Mouse (Mus musculus): ENCODE data around the gene Exoc3l. TPM values are rescaled to one million over a fixed set of nuclear protein-coding genes. Genes with fewer than 3 reads are reported as not detected.

The Exoc3l gene
- total RNA-seq (2017), result 1.2 and 4.0 TPM in 2 replicates

DNA sequence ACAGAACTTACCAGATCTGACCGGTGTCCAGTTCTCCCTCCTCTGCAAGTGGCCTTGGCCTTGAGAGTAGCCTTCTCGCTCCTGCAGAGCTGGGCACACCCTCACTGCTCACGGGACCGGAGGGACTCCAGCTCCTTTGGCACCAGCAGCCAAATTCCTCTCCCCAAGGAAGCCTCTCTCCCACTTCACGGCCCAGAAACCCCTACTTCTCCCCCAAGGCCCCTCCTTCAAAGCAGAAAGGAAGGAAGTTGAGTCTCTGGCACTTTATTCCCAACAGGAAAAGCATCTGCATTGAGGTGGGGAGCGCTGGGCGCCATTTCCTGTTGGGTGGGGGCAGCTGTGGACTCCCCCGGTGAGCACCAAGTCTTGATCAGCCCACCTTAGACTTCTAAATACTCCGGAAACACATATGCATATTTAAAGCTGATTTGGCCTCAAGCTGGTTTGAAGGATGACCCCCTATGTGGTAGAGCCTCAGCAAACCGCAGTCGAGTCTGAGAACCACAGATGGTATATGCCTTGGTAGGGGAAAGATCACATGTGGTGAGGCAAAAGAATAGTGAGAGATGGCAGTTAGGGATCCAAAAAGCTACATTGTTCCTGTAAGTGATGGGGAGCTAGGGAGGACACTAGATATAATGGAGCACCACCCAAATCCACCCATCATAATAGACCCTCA lies at the start of gene Exoc3l:
Gene Exoc3l (minus strand): TSS at position 207 of the 679 bp plus-strand sequence.
- peak in 1 of 2 experiments; percentile 24; a peak in 1 of 4 replicates for ATAC-seq (replicated peaks in 1 of 2; ENCODE audit: insufficient read depth in 1 of 2, low FRiP score in 2 of 2, low TSS enrichment in 1 of 2, low read depth in 1 of 2, poor library complexity in 2 of 2, severe bottlenecking in 2 of 2)

DNA sequence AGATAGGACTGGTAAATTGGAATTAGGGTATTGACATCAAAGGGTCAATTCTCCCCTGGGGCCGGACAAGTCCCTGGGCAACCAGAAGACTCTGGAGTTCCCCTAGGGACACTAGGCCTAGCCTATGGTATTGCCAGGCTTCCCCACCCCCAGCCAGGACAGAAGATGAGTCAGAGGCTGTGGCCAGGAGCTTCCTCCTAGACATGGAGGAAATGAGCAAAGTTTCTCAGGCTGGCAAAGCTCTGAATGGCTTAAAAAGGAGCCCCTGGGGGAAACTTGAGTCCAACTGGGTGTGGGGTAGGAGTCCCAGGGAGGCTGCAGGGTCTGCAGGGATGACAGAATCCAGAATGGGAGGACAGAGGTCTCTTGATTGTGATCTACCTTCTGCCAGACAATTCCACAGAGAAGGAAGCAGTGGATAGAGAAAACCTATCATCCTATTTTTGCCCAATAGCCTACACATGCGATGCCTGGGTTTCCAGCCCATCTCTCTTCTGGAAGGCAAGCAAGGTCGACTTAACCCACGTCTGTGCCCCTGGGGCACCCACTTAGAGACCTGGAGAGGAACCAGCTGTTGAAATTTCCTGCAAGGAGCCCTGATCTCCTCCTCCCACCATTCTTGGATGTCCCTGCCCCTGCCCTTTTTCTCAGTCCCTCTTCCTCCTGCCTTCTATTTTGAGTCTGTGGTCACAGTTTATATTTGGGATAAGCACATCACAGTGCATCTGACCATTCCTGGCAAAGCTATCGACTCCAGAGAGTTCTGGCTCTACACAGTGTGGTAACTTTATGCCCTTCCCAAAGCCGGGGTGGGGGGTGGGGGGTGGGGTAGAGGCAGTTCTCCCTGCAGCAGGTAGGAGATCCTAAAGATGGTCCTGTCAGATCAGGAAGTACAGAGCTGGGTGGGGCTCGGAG lies 49.4 kb upstream of the Exoc3l start:
- no peak for ATAC-seq (replicated peaks in 1 of 2; ENCODE audit: insufficient read depth in 1 of 2, low FRiP score in 2 of 2, low TSS enrichment in 1 of 2, low read depth in 1 of 2, poor library complexity in 2 of 2, severe bottlenecking in 2 of 2)

DNA sequence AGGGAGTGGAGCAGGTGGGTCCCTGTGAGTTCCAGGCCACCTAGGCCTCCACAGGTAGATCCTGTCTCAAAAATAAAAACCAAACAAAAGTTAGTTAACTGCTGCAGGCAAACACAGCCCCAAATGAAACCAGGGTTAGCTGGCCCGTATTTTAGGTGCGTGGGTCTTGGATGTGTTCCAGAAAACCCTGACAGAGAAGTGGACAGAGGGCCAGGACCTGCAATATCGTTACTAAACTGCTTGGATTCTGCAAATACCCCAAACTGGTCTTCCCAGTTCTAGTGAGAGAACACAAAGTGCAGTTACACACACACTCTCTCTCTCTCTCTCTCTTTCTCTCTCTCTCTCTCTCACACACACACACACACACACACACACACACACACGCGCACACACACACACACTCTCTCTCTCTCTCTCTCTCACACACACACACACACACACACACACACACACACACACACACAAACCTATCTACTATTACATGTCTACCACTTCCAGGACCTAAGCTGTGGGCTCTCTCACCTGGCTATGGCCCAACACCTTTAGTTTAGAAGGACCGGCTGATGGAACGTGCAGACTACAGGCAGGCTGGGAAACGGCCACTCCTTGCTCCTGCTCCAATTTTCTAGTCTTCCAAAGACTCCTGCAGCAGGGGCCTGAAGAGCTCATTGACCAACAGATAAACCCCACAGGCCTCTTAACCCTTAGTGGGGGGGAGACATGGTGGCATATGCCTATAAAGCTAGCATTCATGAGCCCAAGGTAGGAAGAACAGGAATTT lies 48.1 kb upstream of the Exoc3l start:
- ATAC-seq (replicated peaks in 1 of 2; ENCODE audit: insufficient read depth in 1 of 2, low FRiP score in 2 of 2, low TSS enrichment in 1 of 2, low read depth in 1 of 2, poor library complexity in 2 of 2, severe bottlenecking in 2 of 2), result no peak

DNA sequence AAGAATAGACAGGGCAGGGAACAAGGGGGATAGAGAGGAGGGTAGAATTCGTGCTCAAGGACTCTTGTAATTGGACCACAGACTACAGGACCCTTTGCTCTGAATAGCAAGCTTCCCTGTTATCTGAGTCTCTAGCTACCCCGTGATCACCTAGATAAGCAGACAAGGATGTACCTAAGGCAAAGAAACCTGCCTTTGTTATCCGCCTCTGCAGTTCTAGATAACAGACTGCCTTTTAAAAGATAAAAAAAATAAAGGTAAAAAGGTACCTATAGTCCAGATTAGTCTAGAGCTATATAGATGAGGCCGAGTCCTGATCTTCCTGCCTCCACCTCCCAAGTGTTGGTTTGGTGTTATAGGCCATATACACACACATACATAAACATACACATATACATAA lies 46.9 kb upstream of the Exoc3l start:
- ATAC-seq (replicated peaks in 1 of 2; ENCODE audit: insufficient read depth in 1 of 2, low FRiP score in 2 of 2, low TSS enrichment in 1 of 2, low read depth in 1 of 2, poor library complexity in 2 of 2, severe bottlenecking in 2 of 2), result no peak

DNA sequence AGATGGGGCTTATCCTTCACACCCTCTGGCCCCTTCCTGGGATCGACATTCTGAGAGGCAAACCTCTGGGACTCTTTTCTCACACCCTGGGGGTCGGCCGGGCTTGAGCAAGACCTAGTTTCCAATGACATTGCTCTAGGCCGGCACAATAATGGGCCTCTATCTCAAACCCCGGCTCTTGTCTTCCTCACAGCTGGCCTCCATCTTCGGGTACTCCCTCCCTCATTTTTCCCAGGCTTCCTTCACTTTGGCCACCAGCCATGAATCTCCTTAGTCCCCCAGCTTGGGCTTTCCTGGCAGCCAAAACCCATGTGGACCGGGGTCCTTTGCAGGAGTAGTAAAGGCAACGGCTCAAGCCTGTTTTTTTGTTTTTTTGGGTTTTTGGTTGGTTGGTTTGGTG lies 45.5 kb upstream of the Exoc3l start:
- ATAC-seq (replicated peaks in 1 of 2; ENCODE audit: insufficient read depth in 1 of 2, low FRiP score in 2 of 2, low TSS enrichment in 1 of 2, low read depth in 1 of 2, poor library complexity in 2 of 2, severe bottlenecking in 2 of 2), result no peak

DNA sequence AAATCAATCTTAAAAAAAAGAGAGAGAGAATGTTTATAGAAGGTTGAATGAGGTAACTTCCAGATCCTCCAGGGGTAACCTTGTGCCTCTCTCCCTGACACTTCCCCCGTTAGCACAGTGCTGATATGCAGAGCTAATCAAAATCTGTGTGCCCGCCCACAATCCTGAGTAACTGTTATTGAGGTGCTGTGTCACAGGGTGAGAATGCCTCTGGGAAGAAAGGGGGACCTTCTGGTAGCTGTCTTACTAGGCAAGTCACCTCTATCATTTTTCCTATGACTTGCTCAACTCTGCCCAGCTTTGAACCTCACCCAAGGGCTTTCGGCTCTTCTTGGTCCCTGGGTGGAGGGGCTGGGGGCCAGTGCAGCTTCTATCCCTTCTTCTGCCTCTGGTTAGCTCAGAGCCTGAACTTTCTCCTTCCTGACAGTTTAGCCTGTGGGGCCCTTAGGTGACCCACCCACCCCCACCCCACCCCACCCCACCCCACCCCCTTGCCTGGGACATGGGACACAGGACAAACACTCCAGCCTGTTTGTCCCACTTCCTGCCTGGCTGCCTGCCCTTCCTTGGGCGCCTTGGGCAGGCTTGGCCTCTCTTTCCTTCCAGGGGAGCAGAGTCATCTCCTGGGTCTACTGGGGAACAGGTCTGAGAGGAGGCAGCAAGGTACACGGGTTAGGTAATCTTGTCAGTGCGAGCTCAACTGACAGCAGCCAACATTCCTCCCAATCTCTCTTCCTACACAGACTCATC lies 44.2 kb upstream of the Exoc3l start:
- no peak; a peak in 1 of 4 replicates for ATAC-seq (replicated peaks in 1 of 2; ENCODE audit: insufficient read depth in 1 of 2, low FRiP score in 2 of 2, low TSS enrichment in 1 of 2, low read depth in 1 of 2, poor library complexity in 2 of 2, severe bottlenecking in 2 of 2)

DNA sequence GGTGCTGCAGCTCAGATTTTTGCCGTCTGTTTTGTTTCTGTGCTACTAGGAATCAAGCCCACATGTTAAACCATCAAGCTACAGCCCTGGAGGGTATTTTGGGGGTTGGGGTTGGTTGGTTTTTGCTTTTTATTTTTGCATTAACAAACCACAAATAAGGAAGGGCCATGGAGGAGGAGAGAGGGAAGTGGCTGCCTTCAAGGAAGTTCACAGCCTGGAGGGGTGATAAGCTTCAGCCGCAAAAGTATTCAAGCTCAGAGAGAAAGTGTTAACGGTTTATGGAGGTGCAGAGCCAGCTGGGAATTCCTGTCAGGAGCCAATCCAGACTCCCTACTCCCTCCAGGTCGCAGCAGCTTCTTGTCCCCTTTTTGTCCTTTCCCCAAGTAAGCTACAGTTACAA lies 43.1 kb upstream of the Exoc3l start:
- peak; percentile 52 to 54; a peak in 3 of 4 replicates for ATAC-seq (replicated peaks in 1 of 2; ENCODE audit: insufficient read depth in 1 of 2, low FRiP score in 2 of 2, low TSS enrichment in 1 of 2, low read depth in 1 of 2, poor library complexity in 2 of 2, severe bottlenecking in 2 of 2)

DNA sequence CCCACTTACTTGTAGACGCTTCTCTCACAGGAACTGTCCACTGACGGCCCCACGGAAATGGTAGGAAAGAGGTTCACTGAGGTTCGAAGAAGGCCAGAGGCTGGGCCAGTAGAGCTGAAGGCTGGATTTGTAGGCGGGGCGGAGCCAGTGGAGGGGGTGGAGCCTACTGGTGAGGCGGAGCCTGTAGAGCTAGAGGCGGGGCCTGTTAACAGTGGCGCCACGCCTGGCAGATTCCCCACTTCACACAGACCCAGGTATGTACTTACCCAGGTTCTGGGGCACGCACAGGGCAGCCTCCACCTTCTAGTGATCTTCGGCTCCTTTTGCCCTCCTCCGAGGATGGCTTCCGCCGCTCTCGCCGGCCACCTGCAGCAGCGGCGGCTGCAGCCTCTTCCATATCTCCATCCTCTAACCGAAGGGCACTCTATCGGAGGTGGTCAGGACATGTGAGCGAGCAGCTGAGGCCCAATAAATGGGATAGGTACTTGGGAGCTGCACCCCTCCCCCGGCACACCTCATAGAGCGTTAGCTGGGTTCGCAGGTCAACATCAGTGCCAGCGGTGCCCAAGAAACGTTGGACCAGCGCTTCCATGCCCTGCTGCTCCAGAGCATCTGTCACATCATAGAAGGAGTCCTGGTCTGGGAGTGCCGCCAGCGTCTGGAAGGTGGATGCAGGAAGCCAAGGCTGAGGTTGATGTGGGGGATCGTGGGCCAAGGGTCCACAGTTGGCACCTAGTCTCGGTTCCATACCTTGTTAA lies 40.7 kb upstream of the Exoc3l start:
- no peak for ATAC-seq (replicated peaks in 1 of 2; ENCODE audit: insufficient read depth in 1 of 2, low FRiP score in 2 of 2, low TSS enrichment in 1 of 2, low read depth in 1 of 2, poor library complexity in 2 of 2, severe bottlenecking in 2 of 2)

DNA sequence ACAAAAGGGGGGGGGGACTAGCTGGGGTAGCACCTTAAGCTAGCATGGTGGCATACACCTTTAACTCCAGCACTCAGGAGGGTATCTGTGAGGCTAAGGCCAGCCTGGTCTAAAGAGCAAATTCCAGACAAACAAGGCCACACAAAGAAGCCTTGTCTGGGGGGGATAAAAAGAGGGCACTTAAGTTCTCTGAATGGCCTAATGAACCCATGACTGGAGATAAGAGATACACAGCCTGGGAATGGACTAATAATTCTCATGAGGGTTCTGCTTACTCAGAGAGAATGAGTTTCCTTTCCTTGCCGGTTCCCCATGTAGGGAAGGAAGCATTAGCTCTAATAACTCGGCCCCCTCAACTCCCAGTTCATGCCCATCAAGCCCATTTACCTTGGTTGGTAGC lies 36.6 kb upstream of the Exoc3l start:
- no peak for ATAC-seq (replicated peaks in 1 of 2; ENCODE audit: insufficient read depth in 1 of 2, low FRiP score in 2 of 2, low TSS enrichment in 1 of 2, low read depth in 1 of 2, poor library complexity in 2 of 2, severe bottlenecking in 2 of 2)

DNA sequence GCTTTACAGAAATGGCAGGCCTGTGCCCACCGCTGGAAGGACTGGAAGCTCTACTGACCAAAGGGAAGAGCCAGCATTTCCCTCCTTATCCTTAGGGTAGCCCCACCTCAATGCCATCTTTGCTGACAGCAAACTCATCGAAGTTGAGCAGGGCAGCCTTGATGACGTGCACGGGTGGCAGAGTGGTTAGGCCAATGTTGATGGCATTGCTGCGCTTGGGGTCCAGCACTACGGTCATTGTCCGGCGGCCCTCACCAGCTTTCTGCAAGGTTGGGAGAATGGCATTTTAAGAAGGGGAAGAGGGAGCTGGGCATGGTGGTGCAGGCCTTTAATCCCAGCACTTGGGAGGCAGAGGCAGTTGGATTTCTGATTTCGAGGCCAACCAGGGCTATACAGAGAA lies 36.0 kb upstream of the Exoc3l start:
- no peak for ATAC-seq (replicated peaks in 1 of 2; ENCODE audit: insufficient read depth in 1 of 2, low FRiP score in 2 of 2, low TSS enrichment in 1 of 2, low read depth in 1 of 2, poor library complexity in 2 of 2, severe bottlenecking in 2 of 2)

DNA sequence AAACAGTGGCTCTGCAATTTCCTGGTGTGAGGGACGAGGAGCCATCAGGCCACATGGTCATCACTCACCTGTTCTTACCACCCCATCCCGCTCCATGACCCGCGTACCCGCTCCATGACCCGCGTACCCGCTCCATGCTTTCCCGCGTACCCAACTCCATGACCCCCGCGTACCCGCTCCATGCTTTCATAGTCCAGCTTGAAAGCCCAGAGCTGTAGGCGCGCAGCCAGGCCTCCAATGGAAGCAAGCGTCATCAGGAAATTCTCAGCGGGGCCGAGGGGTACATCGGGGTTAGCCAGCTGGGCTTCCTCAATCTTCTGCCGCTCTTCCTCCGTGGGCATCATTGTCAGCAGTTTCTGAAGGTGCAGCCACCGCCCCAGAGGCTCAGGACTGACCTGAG lies 35.6 kb upstream of the Exoc3l start:
- no peak for ATAC-seq (replicated peaks in 1 of 2; ENCODE audit: insufficient read depth in 1 of 2, low FRiP score in 2 of 2, low TSS enrichment in 1 of 2, low read depth in 1 of 2, poor library complexity in 2 of 2, severe bottlenecking in 2 of 2)

DNA sequence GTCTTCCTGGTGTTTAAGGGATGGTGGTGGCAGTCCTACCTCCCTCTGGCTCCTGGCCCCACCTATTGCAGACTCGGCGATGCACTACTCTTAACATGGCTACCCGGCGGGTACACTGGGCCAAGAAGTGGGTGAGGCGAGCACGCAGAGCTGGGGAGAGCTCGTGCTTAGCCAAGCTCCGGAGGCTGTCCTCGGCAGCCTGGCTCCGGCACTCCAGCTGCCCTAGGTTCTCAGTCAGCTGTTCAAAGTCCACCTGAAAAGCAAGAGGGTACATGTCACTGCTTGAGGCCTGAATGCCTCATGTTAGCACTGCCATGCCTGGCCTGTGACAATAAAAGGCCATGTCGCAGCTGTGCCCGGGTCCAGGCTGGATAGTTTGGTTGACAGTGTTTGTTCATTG lies 34.4 kb upstream of the Exoc3l start:
- ATAC-seq (replicated peaks in 1 of 2; ENCODE audit: insufficient read depth in 1 of 2, low FRiP score in 2 of 2, low TSS enrichment in 1 of 2, low read depth in 1 of 2, poor library complexity in 2 of 2, severe bottlenecking in 2 of 2), result no peak

DNA sequence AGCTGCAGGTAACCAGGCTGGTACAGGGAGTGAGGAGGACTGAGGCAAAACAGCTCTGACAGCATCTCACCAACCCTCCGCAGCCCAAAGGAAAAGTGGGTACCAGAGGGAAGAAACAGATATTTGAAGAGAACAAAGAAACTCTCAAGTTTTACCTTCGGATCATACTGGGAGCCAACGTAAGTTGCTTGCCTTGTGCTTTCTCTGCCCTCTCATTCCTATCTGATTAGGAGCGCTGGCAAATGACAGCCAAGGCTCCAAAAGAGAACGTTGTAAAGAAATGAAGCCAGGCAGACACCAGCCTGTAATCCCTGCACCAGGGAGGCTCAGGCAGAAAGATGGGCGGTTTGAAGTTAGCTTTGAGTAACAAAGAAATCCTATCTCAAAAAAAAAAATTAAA lies 31.1 kb upstream of the Exoc3l start:
- no peak for ATAC-seq (replicated peaks in 1 of 2; ENCODE audit: insufficient read depth in 1 of 2, low FRiP score in 2 of 2, low TSS enrichment in 1 of 2, low read depth in 1 of 2, poor library complexity in 2 of 2, severe bottlenecking in 2 of 2)

DNA sequence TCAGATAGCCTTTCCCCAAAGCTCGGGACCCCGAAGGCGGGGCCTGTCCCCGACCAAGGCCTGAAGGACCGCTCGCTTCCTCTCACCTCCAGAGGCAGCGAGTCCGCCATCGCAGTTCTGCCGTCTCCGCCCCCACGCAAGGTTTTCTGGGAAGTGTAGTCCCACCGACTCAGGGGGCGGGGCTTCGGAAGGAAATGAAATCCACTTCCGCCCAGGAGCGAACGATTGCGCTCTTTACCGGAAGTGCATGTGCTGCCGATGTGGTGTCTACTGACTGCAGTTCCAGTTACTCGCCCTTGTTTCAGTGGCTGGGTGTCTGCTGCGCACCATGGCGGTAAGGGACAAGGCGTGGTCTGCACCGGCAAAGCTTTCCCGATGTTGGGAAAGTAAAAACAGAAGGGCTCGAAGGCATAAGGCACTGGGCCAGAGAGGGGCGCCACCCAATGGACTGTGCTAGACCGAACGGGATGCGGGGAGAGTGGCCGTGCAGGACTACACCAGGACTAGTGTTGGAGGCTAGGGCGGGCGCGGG lies 30.3 kb upstream of the Exoc3l start, which contains the start of the genes Lrrc29 and Tmem208:
Gene Lrrc29 (minus strand): TSS at position 138 of the 532 bp plus-strand sequence.
Gene Tmem208 (plus strand): TSS at position 214 of the 532 bp plus-strand sequence.
- ATAC-seq (replicated peaks in 1 of 2; ENCODE audit: insufficient read depth in 1 of 2, low FRiP score in 2 of 2, low TSS enrichment in 1 of 2, low read depth in 1 of 2, poor library complexity in 2 of 2, severe bottlenecking in 2 of 2), result peak; percentile 94 to 96

DNA sequence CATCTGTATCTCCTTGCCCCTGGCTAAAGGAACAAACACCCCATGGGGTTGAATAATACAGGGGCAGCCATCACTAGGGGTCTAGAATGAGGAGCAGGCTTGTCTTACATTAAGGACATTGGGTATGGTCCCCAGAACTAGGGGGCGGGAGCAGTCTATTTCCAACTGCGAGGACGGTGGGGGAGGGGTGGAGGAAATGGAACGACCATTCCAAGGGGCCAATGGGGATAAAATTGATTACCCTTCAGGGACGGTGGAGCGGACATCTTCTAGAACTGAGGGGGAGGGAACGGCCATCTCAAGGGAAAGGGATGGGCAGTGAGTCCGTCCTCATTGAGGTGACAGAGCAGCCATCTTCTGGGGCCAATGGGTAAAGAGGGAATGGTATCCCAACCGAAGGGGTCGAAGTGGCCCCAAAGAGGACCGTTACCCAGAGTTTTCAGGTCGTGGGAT lies 29.8 kb upstream of the Exoc3l start:
- no peak; a peak in 1 of 4 replicates for ATAC-seq (replicated peaks in 1 of 2; ENCODE audit: insufficient read depth in 1 of 2, low FRiP score in 2 of 2, low TSS enrichment in 1 of 2, low read depth in 1 of 2, poor library complexity in 2 of 2, severe bottlenecking in 2 of 2)

DNA sequence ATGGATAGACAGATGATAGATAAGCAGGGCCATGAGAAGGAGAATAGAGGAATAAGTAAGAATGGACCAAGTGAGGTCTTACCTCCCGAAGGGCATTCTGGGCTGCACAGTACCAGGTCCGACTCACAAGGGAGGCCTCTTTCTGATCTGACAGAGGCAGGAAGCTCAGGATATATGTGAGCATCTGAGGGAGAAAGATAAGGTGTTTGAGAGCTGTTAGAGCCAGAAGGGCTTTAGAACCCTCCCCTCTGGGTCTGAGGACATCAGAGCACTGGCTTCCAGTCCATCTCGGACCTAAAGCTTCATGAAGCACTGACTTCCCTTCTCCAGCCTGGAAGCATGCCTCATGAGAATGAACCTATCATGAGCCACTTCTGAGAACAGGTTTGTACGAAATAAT lies 27.3 kb upstream of the Exoc3l start:
- no peak for ATAC-seq (replicated peaks in 1 of 2; ENCODE audit: insufficient read depth in 1 of 2, low FRiP score in 2 of 2, low TSS enrichment in 1 of 2, low read depth in 1 of 2, poor library complexity in 2 of 2, severe bottlenecking in 2 of 2)
